Mouse (Mus musculus): Measurements from ENCODE around the gene Tcf19. TPM values are rescaled to one million over a fixed set of nuclear protein-coding genes. Genes with fewer than 3 reads are reported as not detected.

Tcf19 gene
- total and polyA plus RNA-seq, 3 experiments: 29.7 to 38.4 (median 37.7) TPM

GRCm38 (mm10) chr17:35486726-35487125, 29.9 kb downstream of the Tcf19 start:
- no peak overlapping the region for H3K4me3 ChIP-seq (replicated peaks in 1 of 3; ENCODE audit: low read depth in 2 of 3, low read length in 2 of 3, poor library complexity in 1 of 3)
- no peaks in the 10 kb centered on the region for H3K9me3 ChIP-seq (replicated peaks; ENCODE audit: low read length)
- H3K4me1 ChIP-seq (ENCODE audit: control insufficient read depth in 1 of 2, insufficient read depth in 2 of 2): peaks cover 0 to 3% of the 10 kb centered on the region in 2 experiments; a peak in 1 of 4 replicates
- no peak for DNase-seq (ENCODE audit: extremely low read depth)
- H3K27ac ChIP-seq (ENCODE audit: insufficient read depth, low read depth): no peak overlapping the region
- H3K79me2 ChIP-seq (replicated peaks; ENCODE audit: control insufficient read depth, extremely low read depth, insufficient read depth, poor library complexity, severe bottlenecking): no peaks in the 10 kb centered on the region
- no peak for TF ChIP-seq JUN (IDR thresholded peaks at IDR 0.05; ENCODE audit: insufficient read depth, low read depth, low read length)
- no peak for TF ChIP-seq ZMIZ1 (IDR thresholded peaks at IDR 0.05; ENCODE audit: low read depth, low read length)
- no peak for TF ChIP-seq SIN3A (IDR thresholded peaks at IDR 0.05; ENCODE audit: low read length)
- no peak for TF ChIP-seq MAX (IDR thresholded peaks at IDR 0.05; ENCODE audit: low read length)
- no peak for TF ChIP-seq RCOR1 (conservative IDR thresholded peaks at IDR 0.05; ENCODE audit: low read depth, low read length)
- no peak for TF ChIP-seq MAZ (IDR thresholded peaks at IDR 0.05; ENCODE audit: low read depth, low read length)
- TF ChIP-seq ZKSCAN1 (IDR thresholded peaks at IDR 0.05; ENCODE audit: borderline replicate concordance, low read depth, low read length): no peak
- no peak for TF ChIP-seq JUND (conservative IDR thresholded peaks at IDR 0.05; ENCODE audit: low read depth, low read length)
- TF ChIP-seq NRF1 (IDR thresholded peaks at IDR 0.05; ENCODE audit: low read depth, low read length): no peak
- no peak for TF ChIP-seq RAD21 (IDR thresholded peaks at IDR 0.05; ENCODE audit: low read depth, low read length)
- no peak for TF ChIP-seq ETS1 (conservative IDR thresholded peaks at IDR 0.05; ENCODE audit: low read depth, low read length)
- no peak for TF ChIP-seq CTCF (conservative IDR thresholded peaks at IDR 0.05 in 1 of 2, IDR thresholded peaks at IDR 0.05 in 1 of 2; ENCODE audit: low read depth in 2 of 2, low read length in 2 of 2)
- TF ChIP-seq MYC (IDR thresholded peaks at IDR 0.05; ENCODE audit: low read depth, low read length): no peak
- no peak for TF ChIP-seq POLR2A (IDR thresholded peaks at IDR 0.05; ENCODE audit: low read depth, low read length)
- no peak for TF ChIP-seq MAFK (IDR thresholded peaks at IDR 0.05; ENCODE audit: insufficient replicate concordance, low read length)
- no peak for TF ChIP-seq KAT2A (IDR thresholded peaks at IDR 0.05; ENCODE audit: insufficient replicate concordance, low read length)
- TF ChIP-seq HCFC1 (IDR thresholded peaks at IDR 0.05; ENCODE audit: low read depth, low read length): no peak
- TF ChIP-seq POLR2AphosphoS2 (IDR thresholded peaks at IDR 0.05; ENCODE audit: low read depth, low read length): no peak
- TF ChIP-seq UBTF (IDR thresholded peaks at IDR 0.05; ENCODE audit: low read depth, low read length): no peak
- TF ChIP-seq MXI1 (IDR thresholded peaks at IDR 0.05; ENCODE audit: low read depth, low read length): no peak
- dilution Hi-C loops (cut with MboI; ENCODE audit: extremely low pct_ligation_motif_present, extremely low pct_unique_long_range_greater_than_20kb, low sequenced_read_pairs) (no loop called here), in situ Hi-C loops (cut with MboI; ENCODE audit: low pct_ligation_motif_present, low pct_unique_long_range_greater_than_20kb, low sequenced_read_pairs) (no loop called here)
- H3K9ac ChIP-seq (ENCODE audit: insufficient read depth, low read depth): no peak overlapping the region
- H3K27me3 ChIP-seq (replicated peaks): no peaks in the 10 kb centered on the region
- no peaks in the 10 kb centered on the region for H3K36me3 ChIP-seq (replicated peaks in 1 of 2; ENCODE audit: control insufficient read depth in 1 of 2, insufficient read depth in 1 of 2, low read length in 1 of 2)
- H3K4me2 ChIP-seq (ENCODE audit: insufficient read depth, low read depth, poor library complexity, severe bottlenecking): no peak overlapping the region

DNA sequence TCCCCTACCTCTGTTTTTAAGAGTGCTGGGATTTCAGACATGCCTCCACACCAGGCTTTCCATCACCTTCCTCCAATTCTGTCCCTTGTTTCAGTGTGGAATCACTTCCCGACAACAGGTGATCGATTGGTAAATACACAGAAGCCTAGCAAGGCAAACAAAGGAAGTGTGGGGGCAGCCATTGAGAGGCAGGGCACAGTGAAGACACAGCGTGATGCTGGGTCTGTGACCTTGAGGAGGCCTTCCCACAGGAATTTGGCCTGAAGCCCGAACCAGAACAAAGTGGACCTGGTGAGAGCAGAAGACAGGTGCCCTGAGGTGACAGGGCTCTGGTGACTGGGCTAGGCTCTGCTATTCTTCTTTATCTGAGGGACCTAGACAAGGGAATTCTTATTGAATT, 30.9 kb downstream of the Tcf19 start:
- no peak overlapping the region for H3K9ac ChIP-seq (ENCODE audit: insufficient read depth, low read depth)
- in situ Hi-C loops (cut with MboI; ENCODE audit: low pct_ligation_motif_present, low pct_unique_long_range_greater_than_20kb, low sequenced_read_pairs): no loop called here
- H3K4me2 ChIP-seq (ENCODE audit: insufficient read depth, low read depth, poor library complexity, severe bottlenecking): no peak overlapping the region
- no peaks in the 10 kb centered on the region for H3K36me3 ChIP-seq (replicated peaks in 1 of 2; ENCODE audit: control insufficient read depth in 1 of 2, insufficient read depth in 1 of 2, low read length in 1 of 2)
- H3K79me2 ChIP-seq (replicated peaks; ENCODE audit: control insufficient read depth, extremely low read depth, insufficient read depth, poor library complexity, severe bottlenecking): no peaks in the 10 kb centered on the region
- no peaks in the 10 kb centered on the region for H3K27me3 ChIP-seq (replicated peaks)
- no peaks in the 10 kb centered on the region for H3K9me3 ChIP-seq (replicated peaks; ENCODE audit: low read length)
- TF ChIP-seq JUND (conservative IDR thresholded peaks at IDR 0.05; ENCODE audit: low read depth, low read length): no peak
- TF ChIP-seq RCOR1 (conservative IDR thresholded peaks at IDR 0.05; ENCODE audit: low read depth, low read length): no peak
- TF ChIP-seq HCFC1 (IDR thresholded peaks at IDR 0.05; ENCODE audit: low read depth, low read length): no peak
- no peak for TF ChIP-seq POLR2A (IDR thresholded peaks at IDR 0.05; ENCODE audit: low read depth, low read length)
- no peak for TF ChIP-seq E2F4 (IDR thresholded peaks at IDR 0.05; ENCODE audit: insufficient replicate concordance, low read depth, low read length)
- no peak for TF ChIP-seq CTCF (conservative IDR thresholded peaks at IDR 0.05 in 1 of 2, IDR thresholded peaks at IDR 0.05 in 1 of 2; ENCODE audit: low read depth in 2 of 2, low read length in 2 of 2)
- TF ChIP-seq SIN3A (IDR thresholded peaks at IDR 0.05; ENCODE audit: low read length): no peak
- no peak for TF ChIP-seq TCF12 (IDR thresholded peaks at IDR 0.05; ENCODE audit: low read depth, low read length)
- TF ChIP-seq IRF4 (IDR thresholded peaks at IDR 0.05; ENCODE audit: low read depth, low read length): no peak
- no peak for TF ChIP-seq ZKSCAN1 (IDR thresholded peaks at IDR 0.05; ENCODE audit: borderline replicate concordance, low read depth, low read length)
- no peak for TF ChIP-seq CHD1 (IDR thresholded peaks at IDR 0.05; ENCODE audit: low read depth, low read length)
- no peak for TF ChIP-seq NRF1 (IDR thresholded peaks at IDR 0.05; ENCODE audit: low read depth, low read length)
- no peak for TF ChIP-seq POLR2AphosphoS2 (IDR thresholded peaks at IDR 0.05; ENCODE audit: low read depth, low read length)
- no peak for DNase-seq (ENCODE audit: extremely low read depth)
- peaks cover 0 to 3% of the 10 kb centered on the region in 2 experiments; a peak in 1 of 4 replicates for H3K4me1 ChIP-seq (ENCODE audit: control insufficient read depth in 1 of 2, insufficient read depth in 2 of 2)
- no peak overlapping the region for H3K27ac ChIP-seq (ENCODE audit: insufficient read depth, low read depth)
- H3K4me3 ChIP-seq (replicated peaks in 1 of 3; ENCODE audit: low read depth in 2 of 3, low read length in 2 of 3, poor library complexity in 1 of 3): no peak overlapping the region
- dilution Hi-C loops (cut with MboI; ENCODE audit: extremely low pct_ligation_motif_present, extremely low pct_unique_long_range_greater_than_20kb, low sequenced_read_pairs): no loop called here

Measured in CH12.LX (cell line).